Mouse (Mus musculus): ENCODE measurements at regions not wholly inside any gene's neighbourhood (a gene's known extent, or its start where the extent isn't known, plus 50 kb on each side); places are given as distances from the start of the nearest gene placed in this dataset.

- ATAC-seq (ENCODE audit: extremely low read depth, insufficient number of reproducible peaks, low FRiP score, poor library complexity, severe bottlenecking): no peak
Measured at GRCm38 (mm10) chr7:136430085-136431011, 464.1 kb upstream of the Mgmt start.

- no peak for ATAC-seq (ENCODE audit: extremely low read depth, insufficient number of reproducible peaks, low FRiP score, poor library complexity, severe bottlenecking)
Measured at GRCm38 (mm10) chr7:136433699-136434098, 460.7 kb upstream of the Mgmt start.

GRCm38 (mm10) chr7:136434510-136434909 is 459.9 kb upstream of the Mgmt start:
- ATAC-seq (ENCODE audit: extremely low read depth, insufficient number of reproducible peaks, low FRiP score, poor library complexity, severe bottlenecking): no peak

- ATAC-seq (ENCODE audit: extremely low read depth, insufficient number of reproducible peaks, low FRiP score, poor library complexity, severe bottlenecking): no peak
Measured at GRCm38 (mm10) chr7:136443436-136443835, 451.0 kb upstream of the Mgmt start.

- ATAC-seq (ENCODE audit: extremely low read depth, insufficient number of reproducible peaks, low FRiP score, poor library complexity, severe bottlenecking): no peak
Measured at GRCm38 (mm10) chr7:136445091-136445490, 449.3 kb upstream of the Mgmt start.

GRCm38 (mm10) chr7:136449286-136449685 is 445.1 kb upstream of the Mgmt start:
- ATAC-seq (ENCODE audit: extremely low read depth, insufficient number of reproducible peaks, low FRiP score, poor library complexity, severe bottlenecking): no peak

- no peak for ATAC-seq (ENCODE audit: extremely low read depth, insufficient number of reproducible peaks, low FRiP score, poor library complexity, severe bottlenecking)
Measured at GRCm38 (mm10) chr7:136451672-136452361, 442.6 kb upstream of the Mgmt start.

GRCm38 (mm10) chr7:136452561-136452960 is 441.9 kb upstream of the Mgmt start:
- no peak for ATAC-seq (ENCODE audit: extremely low read depth, insufficient number of reproducible peaks, low FRiP score, poor library complexity, severe bottlenecking)

GRCm38 (mm10) chr7:136457171-136457570 is 437.2 kb upstream of the Mgmt start:
- no peak for ATAC-seq (ENCODE audit: extremely low read depth, insufficient number of reproducible peaks, low FRiP score, poor library complexity, severe bottlenecking)

GRCm38 (mm10) chr7:136457867-136458448 is 436.5 kb upstream of the Mgmt start:
- no peak for ATAC-seq (ENCODE audit: extremely low read depth, insufficient number of reproducible peaks, low FRiP score, poor library complexity, severe bottlenecking)

- no peak for ATAC-seq (ENCODE audit: extremely low read depth, insufficient number of reproducible peaks, low FRiP score, poor library complexity, severe bottlenecking)
Measured at GRCm38 (mm10) chr7:136477135-136477534, 417.3 kb upstream of the Mgmt start.

- ATAC-seq (ENCODE audit: extremely low read depth, insufficient number of reproducible peaks, low FRiP score, poor library complexity, severe bottlenecking): no peak
Measured at GRCm38 (mm10) chr7:136480641-136481202, 413.7 kb upstream of the Mgmt start.

GRCm38 (mm10) chr7:136483237-136483636 is 411.2 kb upstream of the Mgmt start:
- ATAC-seq (ENCODE audit: extremely low read depth, insufficient number of reproducible peaks, low FRiP score, poor library complexity, severe bottlenecking): no peak

GRCm38 (mm10) chr7:136487556-136487955 is 406.9 kb upstream of the Mgmt start:
- no peak for ATAC-seq (ENCODE audit: extremely low read depth, insufficient number of reproducible peaks, low FRiP score, poor library complexity, severe bottlenecking)

- no peak for ATAC-seq (ENCODE audit: extremely low read depth, insufficient number of reproducible peaks, low FRiP score, poor library complexity, severe bottlenecking)
Measured at GRCm38 (mm10) chr7:136494862-136495261, 399.6 kb upstream of the Mgmt start.

- no peak for ATAC-seq (ENCODE audit: extremely low read depth, insufficient number of reproducible peaks, low FRiP score, poor library complexity, severe bottlenecking)
Measured at GRCm38 (mm10) chr7:136496335-136497242, 397.8 kb upstream of the Mgmt start.

GRCm38 (mm10) chr7:136500059-136500458 is 394.4 kb upstream of the Mgmt start:
- ATAC-seq (ENCODE audit: extremely low read depth, insufficient number of reproducible peaks, low FRiP score, poor library complexity, severe bottlenecking): no peak

- ATAC-seq (ENCODE audit: extremely low read depth, insufficient number of reproducible peaks, low FRiP score, poor library complexity, severe bottlenecking): no peak
Measured at GRCm38 (mm10) chr7:136501094-136501493, 393.3 kb upstream of the Mgmt start.
